Mouse (Mus musculus) cerebellum, adult 2 months (tissue): ENCODE results near the gene Necab2. TPM values are rescaled to one million over a fixed set of nuclear protein-coding genes. Genes with fewer than 3 reads are reported as not detected.
A peak's percentile ranks its signal among the peaks of the same experiment; 100 is the strongest.

Experiments
- DNase-seq, 2 experiments: peaks; one replicate each; pipeline ENCODE4 v3.0.0; 2021
- H3K27ac ChIP-seq: fragments of 200-500 bp; 2 replicates; pipeline ENCODE4 v1.5.1; 2012; ENCODE audit warnings: low read length, control low read depth, inconsistent platforms; ENCODE audit not compliant: insufficient read depth
- H3K27me3 ChIP-seq: fragments of 200-500 bp; 2 replicates; pipeline ENCODE4 v1.6.1; 2012; ENCODE audit warnings: inconsistent platforms, mild to moderate bottlenecking, low read length, moderate library complexity; ENCODE audit not compliant: control insufficient read depth, insufficient read depth
- H3K4me1 ChIP-seq: fragments of 200-500 bp; 2 replicates; pipeline ENCODE4 v1.6.1; 2011; ENCODE audit warnings: low read length; ENCODE audit not compliant: control insufficient read depth, insufficient read depth
- H3K4me3 ChIP-seq: fragments of 200-500 bp; replicated peaks from 2 replicates; pipeline ENCODE3; 2011; ENCODE audit warnings: mild to moderate bottlenecking, low read depth, low read length, control low read depth; ENCODE audit not compliant: insufficient read depth
- CTCF ChIP-seq: fragments of 200-500 bp; IDR thresholded peaks from 2 replicates; pipeline ENCODE4 v1.5.1; 2011; ENCODE audit warnings: low read depth, mild to moderate bottlenecking, control low read depth, low read length, moderate library complexity, borderline replicate concordance; ENCODE audit not compliant: insufficient read depth
- POLR2A ChIP-seq: fragments of 200-500 bp; IDR thresholded peaks from 2 replicates; pipeline ENCODE4 v1.6.1; 2011; ENCODE audit warnings: low read length, control low read depth, borderline replicate concordance; ENCODE audit not compliant: insufficient read depth
- WGBS: fragments of 180-500 bp; shearing (Covaris S2); methylation state at CpG from one replicate; pipeline ENCODE4 v1.1.7; 2018; 5-methylcytosine and 5-hydroxymethylcytosine counted together
- polyA plus RNA-seq: library from polyadenylated mRNA; depleted of rRNA; stranded (reverse); fragments of >200 nt; gene quantifications from 2 replicates; pipeline ENCODE4 v1.2.3, GENCODE M21; 2012

Gene Necab2
- polyA plus RNA-seq, 1 experiment, result 26.6 TPM

DNA sequence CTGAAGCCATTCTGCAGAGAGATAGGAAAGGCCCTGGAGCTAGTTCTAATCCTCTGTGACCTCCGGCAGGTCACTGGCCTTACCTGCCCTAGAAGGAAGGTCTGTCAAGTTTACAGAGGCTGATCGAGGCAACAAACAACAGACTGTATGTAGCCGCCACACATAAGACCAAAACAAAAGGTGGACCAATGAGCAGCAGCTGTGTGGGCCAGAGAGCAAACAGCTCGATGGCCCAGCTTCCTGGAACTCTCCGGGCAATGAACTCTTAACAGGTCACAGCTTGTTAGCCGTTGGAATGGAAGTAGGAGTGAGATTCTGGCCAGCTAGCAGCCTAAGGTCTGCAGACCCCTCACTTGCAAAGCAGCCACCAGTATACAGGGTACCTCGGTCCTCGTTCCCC is 16.3 kb upstream of the Necab2 start:
- Histone ChIP-seq H3K4me1 (peaks cover 19% of the 10 kb centered on the region), H3K4me3 (no peak overlapping the region), H3K27ac (no peak overlapping the region), H3K27me3 (no peaks in the 10 kb centered on the region)
- 84% methylated on average over 8 of the region's 8 CpGs for WGBS
- TF ChIP-seq CTCF, result no peak
- no peak for TF ChIP-seq POLR2A
- no peak for DNase-seq

GRCm38 (mm10) chr8:119430690-119431089 is 15.8 kb upstream of the Necab2 start:
- TF ChIP-seq POLR2A (no peak), CTCF (no peak)
- 91% methylated on average over 7 of the region's 7 CpGs for WGBS
- DNase-seq, result no peak

DNA sequence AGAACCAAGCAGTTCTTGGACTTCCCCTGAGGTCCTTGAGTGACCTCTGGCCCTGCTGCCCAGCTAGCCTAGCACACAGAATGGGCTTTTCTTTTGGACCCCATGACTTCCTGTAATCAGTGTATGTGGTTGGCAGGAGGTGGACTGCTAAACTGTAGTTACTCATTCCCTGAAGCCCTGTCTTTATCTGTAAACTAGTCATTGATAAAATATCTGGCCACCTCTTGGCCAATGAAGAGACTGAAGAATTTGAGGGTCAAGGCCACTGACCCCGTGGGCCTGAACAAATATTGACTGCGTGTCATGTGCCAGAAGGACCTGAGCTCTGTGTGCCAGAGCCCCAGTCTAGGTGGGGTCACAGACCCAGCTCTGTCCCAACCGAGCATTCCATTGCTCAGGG is 14.1 kb upstream of the Necab2 start:
- no peak for TF ChIP-seq CTCF
- no peak for TF ChIP-seq POLR2A
- Histone ChIP-seq H3K4me3 (no peak overlapping the region), H3K4me1 (peaks cover 21% of the 10 kb centered on the region), H3K27me3 (no peaks in the 10 kb centered on the region), H3K27ac (no peak overlapping the region)
- DNase-seq, result no peak
- WGBS, result 79% methylated on average over 3 of the region's 3 CpGs

More at GRCm38 (mm10) chr8:119430690-119431089, 15.8 kb upstream of the Necab2 start:
- Histone ChIP-seq H3K4me3 (no peak overlapping the region), H3K4me1 (peaks cover 19% of the 10 kb centered on the region), H3K27ac (no peak overlapping the region), H3K27me3 (no peaks in the 10 kb centered on the region)

- peaks cover 14% of the 10 kb centered on the region for H3K4me1 ChIP-seq
- no peak for DNase-seq
- TF ChIP-seq POLR2A (no peak), CTCF (no peak)
- no peaks in the 10 kb centered on the region for H3K27me3 ChIP-seq
- H3K27ac ChIP-seq, result no peak within 1 kb of the TSS
- 93% methylated on average over 13 of the region's 13 CpGs for WGBS
- no peak within 1 kb of the TSS for H3K4me3 ChIP-seq
Observed at GRCm38 (mm10) chr8:119433582-119434174, 12.8 kb upstream of the Necab2 start, which contains the start of gene Osgin1. Osgin1 (plus strand) TSS chr8:119434124.

DNA sequence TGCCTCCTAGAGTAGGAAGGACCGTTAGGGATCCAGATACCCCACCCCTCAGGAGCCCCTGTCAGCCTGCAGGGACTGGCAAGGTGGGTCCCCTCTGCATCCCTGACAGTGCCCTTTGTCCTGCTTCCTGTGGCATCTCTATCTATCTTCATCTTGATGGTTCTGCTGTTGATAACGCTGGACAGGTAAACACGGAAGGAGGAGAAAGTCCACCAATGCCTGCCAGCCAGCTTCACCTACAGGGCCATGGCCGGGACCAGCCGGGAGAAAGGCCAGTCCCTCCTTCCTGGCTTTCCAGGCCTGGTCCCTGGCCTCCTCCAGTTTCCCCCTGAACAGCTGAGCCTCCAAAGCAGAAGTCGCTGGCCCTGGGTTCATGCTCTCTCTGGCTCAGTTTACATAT is 11.9 kb upstream of the Necab2 start:
- DNase-seq, result no peak
- H3K4me1 ChIP-seq, result peaks cover 7% of the 10 kb centered on the region
- WGBS, result 79% methylated on average over 6 of the region's 6 CpGs
- H3K4me3 ChIP-seq, result no peak overlapping the region
- H3K27me3 ChIP-seq, result no peaks in the 10 kb centered on the region
- TF ChIP-seq POLR2A, result no peak
- TF ChIP-seq CTCF, result no peak
- no peak overlapping the region for H3K27ac ChIP-seq

DNA sequence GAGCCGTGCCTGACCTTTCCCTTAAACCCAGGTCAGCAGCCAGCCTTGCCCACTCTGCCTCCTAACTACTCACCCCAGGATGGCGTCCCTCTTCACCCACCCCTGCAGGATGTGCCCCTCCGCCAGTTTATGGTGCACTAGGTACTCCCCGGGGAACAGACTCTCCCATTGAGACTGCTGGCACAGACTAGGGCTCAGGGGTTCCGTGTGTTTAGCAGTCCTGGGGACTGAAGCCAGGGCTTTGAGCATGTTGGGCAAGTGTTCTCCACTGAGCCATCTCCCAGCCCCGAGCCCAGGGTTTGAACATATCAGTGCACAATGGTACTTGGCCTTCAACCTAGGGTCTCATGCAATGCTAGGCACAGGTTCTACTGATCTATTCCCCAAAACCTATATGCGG is 11.0 kb upstream of the Necab2 start:
- DNase-seq, result no peak
- H3K4me3 ChIP-seq, result no peak overlapping the region
- WGBS, result 79% methylated on average over 7 of the region's 7 CpGs
- no peak for TF ChIP-seq CTCF
- no peak for TF ChIP-seq POLR2A
- H3K4me1 ChIP-seq, result peaks cover 7% of the 10 kb centered on the region
- H3K27me3 ChIP-seq, result no peaks in the 10 kb centered on the region
- no peak overlapping the region for H3K27ac ChIP-seq

DNA sequence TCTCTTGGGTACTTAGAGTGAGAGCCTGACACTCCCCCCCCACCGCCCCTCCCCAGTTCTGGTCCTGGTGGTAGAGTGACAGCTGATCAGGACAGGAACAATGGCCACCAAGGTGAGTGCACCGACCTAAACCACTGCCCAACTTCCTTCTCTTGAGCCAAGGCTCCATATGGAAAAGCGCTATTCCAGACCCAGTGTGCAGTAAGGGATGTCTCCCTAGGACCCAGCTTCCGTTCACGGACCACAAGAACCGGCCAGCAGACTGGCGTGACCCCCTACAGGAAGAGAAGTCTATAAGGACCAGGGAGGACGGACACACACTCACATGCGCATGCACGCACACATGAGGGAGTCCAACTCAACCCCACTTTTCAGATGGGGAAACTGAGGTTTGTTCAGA is 10.2 kb upstream of the Necab2 start:
- Histone ChIP-seq H3K4me3 (no peak overlapping the region), H3K27me3 (no peaks in the 10 kb centered on the region), H3K4me1 (peaks cover 7% of the 10 kb centered on the region), H3K27ac (no peak overlapping the region)
- no peak for DNase-seq
- TF ChIP-seq POLR2A, result no peak
- no peak for TF ChIP-seq CTCF
- WGBS, result 87% methylated on average over 10 of the region's 10 CpGs

DNA sequence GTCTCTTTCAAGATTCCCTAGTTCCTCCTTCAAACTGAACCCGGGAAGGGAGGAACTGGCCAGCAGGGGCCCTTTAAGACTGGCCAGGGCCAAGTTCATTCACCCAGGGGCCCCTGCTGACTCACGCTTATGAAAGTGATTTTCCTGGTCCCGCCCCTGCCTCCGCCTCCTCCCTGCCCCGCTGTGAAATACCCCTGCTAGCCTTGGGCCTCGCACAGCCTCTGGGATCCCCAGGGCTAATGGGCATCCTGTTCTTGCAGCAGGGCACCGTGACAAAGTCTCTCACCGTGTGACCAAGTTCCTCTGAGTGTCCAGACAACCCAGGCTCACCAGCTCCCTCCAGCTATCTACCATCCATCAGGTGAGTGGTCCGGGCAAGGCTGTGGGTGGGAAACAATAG is 9.6 kb upstream of the Necab2 start:
- 23% methylated on average over 9 of the region's 9 CpGs for WGBS
- Histone ChIP-seq H3K27ac (no peak overlapping the region), H3K27me3 (no peaks in the 10 kb centered on the region), H3K4me1 (peaks cover 7% of the 10 kb centered on the region), H3K4me3 (no peak overlapping the region)
- no peak for DNase-seq
- TF ChIP-seq POLR2A, result no peak
- TF ChIP-seq CTCF, result no peak

- TF ChIP-seq POLR2A (no peak), CTCF (no peak)
- Histone ChIP-seq H3K27ac (no peak overlapping the region), H3K4me3 (no peak overlapping the region), H3K27me3 (no peaks in the 10 kb centered on the region), H3K4me1 (peaks cover 7% of the 10 kb centered on the region)
- peak in 1 of 2 experiments; percentile 42 for DNase-seq
- 47% methylated on average over 11 of the region's 11 CpGs for WGBS
Observed at GRCm38 (mm10) chr8:119437506-119437905, 9.0 kb upstream of the Necab2 start.
